Mouse (Mus musculus) kidney, adult 11 months (tissue): ENCODE measurements at regions not wholly inside any gene's neighbourhood (a gene's known extent, or its start where the extent isn't known, plus 50 kb on each side); places are given as distances from the start of the nearest gene placed in this dataset.

Experiments
- DNase-seq: peaks from one replicate; pipeline ENCODE4 v3.0.0; 2022

DNA sequence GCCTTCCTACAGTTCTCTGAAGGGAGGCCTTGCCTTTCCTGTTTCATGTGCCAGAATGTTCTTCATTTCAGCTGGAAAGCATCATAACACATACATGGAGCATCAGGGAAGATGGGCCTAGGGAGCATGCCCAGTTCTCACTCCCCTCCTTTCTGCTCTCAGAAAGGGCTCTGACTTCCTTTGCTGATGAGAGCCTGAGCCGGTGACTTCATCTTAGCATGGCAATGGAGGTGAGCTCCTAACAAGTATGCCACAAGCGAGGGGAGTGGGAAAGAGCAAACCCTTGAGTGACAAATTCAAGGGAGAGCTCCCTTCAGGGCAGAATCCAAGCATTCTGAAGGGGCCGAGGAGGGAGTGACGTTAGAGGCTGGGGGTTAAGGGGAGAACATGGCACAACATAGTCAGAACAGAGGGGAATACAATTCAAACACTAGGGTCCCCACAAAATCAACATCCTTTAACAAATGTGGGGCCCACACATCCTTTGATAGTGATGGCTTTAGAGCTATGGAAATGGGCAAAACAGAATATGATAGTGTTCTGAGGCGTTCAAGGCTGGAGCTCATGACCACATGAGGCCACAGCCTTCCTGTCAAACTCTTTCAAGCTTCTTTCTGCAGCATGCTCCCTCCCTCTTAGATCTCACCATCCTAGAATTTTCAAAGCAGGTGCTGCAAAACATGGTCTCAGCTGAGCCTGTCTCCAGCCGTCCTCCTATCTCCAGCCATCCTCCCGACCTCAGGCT is 437.4 kb upstream of the 3110018I06Rik start:
- no peak for DNase-seq

DNA sequence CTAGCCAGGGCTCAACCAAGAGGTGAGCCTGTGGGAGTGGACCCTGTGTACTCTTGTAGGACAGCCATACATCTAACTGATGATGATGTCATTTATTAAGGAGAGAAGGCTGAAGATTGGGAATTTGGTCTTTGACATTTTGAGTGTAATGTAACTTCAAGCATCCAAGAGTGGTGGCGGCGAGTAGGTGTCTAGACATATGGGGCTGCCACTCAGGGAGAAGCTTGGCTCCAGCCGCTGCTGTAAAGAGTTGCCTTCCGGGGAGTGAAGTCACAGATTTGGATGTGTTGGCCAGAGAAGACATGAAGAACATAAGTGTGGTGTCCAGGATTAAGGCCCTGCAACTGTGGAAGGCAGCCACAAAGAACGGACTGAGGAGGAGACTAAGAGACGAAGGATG is 436.3 kb upstream of the 3110018I06Rik start:
- DNase-seq = no peak

DNA sequence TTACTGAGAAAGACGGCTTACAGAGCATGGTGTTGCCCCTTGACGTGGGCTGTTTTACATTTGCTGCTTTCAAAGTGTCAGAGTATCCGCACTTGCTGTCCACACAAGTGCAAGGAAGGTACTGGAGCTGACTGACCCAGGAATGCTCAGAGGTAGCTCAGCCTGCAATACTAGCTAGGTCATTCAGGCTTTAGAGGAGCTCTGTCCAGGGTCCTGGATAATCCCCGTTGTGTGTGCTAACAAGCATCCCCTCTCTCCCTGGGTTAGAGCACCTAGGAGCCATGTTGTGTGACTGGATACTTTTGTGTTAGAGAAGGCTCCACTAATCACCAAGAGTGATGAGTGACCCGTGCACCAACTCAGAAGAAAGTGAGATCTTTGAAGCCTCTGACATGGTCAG is 431.9 kb upstream of the 3110018I06Rik start:
- DNase-seq = no peak

DNA sequence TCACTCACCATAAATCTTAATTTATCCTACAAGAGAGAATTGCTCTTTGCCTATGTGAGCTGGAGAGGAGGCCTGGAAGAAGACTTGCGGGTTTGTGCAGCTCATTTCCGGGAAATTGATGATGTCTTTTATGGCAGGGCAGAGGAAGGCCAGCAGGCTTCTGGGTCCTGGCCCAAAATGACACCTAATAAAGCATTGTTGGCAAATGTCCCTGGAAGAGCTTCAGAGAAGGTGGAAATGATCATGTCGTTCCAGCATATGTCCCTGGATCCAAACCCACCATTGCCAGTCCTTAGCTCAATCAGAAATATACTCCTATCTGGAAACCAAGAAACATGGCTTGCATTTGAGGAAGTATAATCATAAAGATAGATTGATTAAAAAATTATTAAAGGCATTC is 427.9 kb upstream of the 3110018I06Rik start:
- no peak for DNase-seq

DNA sequence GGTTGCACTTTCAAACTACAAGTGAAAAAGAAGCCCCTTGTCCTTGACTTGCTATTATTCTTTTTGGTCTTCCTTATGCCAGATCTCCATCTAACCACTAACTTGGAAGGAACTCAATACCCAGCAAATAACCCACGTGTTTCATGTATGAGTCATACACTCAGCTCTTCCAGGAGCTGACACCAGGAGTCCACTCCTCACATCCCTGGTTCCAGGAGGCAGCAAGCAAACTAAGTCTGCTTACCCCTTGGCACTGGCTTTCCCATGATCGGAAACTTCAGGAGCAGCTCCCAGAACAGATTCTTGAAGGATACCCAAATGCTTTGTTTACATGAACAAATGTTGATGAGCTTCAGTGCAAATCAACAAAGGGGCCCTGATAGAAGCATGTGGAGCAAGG is 421.1 kb upstream of the 3110018I06Rik start:
- no peak for DNase-seq

DNA sequence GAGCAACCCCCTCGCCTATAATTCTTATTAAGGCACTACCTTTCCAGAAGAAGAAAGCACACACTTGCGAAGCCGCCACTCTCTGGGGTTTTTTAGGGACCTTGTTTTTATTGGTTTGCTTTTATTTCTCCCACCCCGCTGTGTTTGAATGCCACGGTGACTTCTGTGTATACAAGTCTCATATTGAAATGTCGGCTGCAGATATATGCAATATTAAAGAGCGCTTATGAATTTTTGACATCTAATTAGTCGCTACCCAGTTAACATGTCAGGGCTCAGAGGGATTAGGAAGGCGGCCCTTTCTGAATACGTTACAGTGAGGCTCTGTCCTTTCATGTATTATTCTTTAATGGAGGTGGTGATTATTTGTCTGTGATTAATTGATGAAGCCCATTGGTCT is 405.9 kb upstream of the 3110018I06Rik start:
- DNase-seq = no peak

DNA sequence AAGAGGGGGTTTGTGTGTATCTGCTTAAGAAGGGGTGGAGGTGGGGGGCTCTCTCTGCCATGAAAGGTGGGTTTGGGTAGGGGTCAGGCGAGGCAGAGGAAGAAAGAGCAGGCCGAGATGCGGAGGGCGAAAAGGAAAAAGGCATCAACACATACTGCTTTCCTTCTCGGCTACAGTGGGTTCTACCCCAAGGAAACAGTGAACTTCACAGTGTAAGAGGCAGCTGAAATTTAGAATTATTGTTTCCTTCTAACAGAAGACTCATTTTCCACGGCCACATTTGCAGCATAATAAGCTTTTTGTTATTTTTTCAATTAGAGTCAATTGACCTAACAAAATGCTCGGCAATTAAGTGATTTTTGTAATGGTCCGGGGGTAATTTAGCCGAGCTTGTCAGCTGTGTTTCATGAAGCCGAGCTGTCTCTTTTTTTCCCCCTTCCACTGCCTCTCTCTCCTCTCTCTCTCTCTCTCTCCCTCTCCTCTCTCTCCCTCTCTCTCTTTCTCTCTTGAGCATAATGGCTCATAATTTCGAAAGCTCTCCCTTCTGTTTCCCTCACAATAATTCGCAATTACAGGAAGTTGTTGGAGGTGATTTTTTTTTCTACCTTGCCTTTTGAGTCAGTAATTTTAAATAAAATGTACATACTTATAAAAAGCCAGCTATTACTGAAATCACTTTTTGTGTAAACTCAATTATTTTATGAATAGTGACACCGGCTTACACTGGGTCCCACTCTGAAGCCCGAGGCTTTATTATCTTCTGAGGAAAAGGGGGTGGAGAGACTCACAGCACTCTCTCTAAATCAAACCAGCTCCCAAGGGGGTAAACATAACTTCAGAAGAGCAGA is 403.1 kb upstream of the 3110018I06Rik start:
- DNase-seq = no peak

DNA sequence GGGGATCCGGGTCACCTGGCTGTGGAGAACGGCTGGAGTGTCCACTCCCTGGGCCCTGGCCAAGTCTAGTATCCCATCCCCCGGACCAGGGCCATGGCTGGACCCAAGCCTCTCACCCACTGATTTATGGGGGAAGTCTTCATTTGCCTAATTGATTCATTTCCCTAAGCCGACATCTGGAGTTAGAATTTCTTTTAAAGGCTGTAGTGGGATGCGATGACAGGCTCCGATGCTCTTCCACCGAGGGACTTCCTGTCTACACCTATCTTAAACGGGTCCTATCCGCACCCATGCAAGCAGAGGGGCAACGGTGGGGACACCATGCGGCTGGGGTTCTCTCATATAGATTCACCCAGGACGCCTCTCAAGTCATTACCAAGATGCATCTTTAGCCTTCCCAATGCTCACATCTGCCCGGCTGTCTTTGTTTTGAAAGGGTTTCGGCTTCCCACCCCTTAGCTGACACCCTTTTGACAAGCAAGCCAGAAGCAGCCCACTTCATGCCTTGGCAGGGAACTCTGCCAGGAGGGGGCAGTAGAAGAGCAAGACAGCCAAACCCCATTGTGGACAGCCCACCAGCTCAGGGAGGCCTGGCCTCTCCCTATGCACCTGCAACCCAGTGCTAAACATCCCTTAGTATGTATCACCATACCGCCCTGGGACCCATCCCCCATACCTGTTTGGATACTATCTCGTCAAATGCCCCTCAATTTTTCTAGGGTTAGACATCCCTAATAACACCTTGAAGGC is 402.4 kb upstream of the 3110018I06Rik start:
- DNase-seq = no peak

DNA sequence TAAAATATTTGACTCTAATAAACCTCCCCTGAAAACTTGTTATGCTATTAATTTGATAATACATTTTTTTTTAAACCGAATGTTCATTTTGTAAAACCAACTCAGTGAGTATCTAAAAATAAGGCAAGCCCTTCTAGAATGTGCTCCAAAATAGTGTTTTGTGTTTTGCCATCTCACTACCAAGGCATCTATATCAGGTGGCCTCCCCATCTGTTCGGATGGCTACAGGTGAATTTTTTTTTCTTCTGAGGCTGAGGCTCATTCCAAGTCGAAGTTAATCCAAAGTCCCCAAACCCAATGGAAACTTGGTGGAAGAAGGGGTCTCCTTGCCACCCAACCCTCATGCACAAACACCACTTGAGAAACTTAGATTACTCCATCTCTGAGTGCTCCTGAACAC is 396.3 kb upstream of the 3110018I06Rik start:
- no peak for DNase-seq

DNA sequence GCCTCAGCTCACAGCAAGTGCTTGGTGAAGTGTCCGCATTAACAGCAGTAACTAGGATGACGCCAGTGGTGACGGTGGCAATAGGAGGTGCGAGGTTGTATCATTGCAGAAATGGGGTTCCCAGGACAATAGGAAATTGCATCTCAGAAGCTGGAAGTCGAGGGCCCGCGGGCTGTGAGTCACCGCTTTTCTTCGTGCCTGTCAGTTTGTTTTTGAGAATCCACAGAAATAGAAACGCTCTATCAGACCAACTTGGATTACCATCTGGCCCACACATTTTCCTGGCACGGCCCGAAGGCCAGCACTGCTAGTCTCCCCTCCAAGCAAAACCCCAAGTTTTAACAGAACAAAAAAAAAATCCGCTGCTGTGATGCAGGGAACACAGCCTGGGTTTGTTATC is 395.1 kb upstream of the 3110018I06Rik start:
- DNase-seq = no peak

DNA sequence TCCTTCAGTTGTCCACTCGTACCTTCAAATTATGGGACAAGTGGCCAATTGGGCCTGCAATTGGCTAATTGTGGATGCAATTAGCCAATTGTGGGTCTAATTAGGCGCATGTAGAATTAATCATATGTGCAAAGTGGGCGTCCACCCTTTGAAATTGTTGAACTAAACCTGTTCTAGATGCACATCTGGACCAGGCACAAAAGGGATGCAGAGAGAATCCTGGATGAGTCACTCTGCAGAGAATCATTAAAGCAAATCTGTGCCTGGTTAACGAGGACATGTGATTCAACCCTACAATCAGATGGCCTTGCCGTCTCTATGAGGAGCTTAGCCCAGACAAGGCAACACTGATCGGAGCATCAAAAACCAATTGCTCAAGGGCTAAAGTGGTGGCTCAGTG is 393.0 kb upstream of the 3110018I06Rik start:
- DNase-seq = no peak

DNA sequence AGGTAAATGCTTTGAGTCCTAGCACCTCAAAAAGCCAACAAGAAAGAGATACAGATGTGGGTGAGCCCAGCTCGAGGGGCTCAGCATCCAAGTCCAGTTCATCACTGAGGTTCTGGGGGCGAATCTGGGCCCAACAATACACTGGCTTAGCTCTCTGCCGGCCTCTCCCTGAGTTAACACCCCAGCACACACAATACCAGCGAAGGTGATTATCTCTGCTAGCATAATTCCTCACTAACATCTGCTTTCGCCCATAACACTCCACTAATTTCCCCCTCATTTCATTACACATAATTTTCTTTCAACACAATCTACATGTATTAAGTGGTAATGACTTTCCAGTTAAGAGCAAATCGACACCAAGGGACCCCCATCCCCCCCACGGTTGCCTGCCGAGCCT is 383.9 kb upstream of the 3110018I06Rik start:
- no peak for DNase-seq

DNA sequence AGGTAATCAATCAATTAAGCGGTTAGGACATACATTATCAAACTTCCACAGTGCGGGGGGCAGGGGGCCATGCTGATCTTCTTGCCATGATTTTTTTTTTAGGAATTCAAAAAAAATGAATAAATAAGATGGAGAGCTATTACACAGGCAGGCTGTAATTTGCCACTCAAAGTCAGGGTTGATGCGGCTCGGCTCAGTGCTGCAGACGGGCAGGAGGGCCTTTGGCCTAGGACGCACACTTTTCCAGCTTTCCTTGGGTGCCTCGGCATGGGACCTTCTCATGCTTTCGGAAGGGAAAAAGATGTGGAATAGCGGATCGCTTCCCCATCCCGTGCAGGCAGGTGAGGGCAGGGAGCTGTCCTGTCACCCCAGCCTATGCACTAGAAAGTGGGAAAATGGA is 383.4 kb upstream of the 3110018I06Rik start:
- no peak for DNase-seq

DNA sequence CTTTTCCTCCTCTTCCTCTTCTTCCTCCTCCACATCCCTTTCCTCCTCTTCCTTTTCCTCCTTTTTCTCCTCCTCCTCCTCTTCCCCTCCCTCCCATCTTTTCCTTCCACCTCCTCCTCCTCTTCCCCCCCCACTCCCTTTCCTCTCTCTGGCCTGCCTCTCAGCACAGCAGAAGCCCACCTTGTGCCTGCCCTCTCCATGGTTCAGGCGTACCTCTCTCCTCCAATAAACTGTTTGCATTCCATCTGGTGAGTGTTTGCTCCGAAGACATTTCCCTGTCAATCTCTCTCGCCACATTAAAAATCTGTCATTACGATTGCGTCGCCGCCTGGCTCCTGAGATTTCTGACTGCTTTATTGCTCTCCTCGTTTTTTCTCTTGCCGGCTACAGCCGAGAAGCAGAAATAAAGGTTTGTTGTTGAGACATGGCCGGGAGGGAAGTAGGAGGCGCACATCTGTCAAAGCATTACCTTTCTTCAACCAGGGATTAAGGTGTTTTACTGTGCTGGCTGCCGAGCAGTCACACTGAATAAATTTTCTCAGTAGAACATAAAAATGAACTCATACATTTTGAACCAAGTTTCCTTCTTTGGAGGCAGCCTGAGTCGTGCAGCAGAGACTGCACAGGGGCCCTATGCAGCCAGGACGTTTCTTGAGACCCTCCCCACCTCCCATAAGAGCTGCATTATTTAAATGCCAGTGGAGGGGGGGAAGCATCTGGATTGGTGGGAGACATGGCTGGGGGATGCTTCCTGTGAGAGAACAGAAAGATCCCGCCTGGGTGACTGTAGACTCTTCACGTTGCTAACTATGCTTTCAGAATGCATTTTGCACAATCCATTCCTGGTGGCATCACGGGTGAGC is 376.3 kb upstream of the 3110018I06Rik start:
- no peak for DNase-seq

DNA sequence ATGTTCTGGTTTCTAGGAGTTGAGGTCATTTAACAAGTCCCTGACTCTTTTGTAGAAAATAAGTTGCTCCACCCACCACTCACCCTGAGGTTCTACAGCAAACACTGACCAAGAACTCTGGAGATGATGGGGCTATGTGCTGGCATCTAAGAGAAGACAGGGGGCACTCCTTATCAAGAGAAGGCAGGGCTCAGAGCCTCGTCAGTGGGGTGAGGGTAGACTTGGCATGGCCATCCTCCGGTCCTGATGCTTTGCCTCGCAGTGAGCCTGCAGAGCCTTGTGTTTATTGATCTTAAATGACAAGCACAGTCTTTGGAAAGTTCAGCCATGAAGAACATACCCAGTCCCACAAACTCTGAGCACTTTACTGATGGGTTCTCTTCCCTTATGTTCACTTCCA is 370.1 kb upstream of the 3110018I06Rik start:
- DNase-seq = no peak

DNA sequence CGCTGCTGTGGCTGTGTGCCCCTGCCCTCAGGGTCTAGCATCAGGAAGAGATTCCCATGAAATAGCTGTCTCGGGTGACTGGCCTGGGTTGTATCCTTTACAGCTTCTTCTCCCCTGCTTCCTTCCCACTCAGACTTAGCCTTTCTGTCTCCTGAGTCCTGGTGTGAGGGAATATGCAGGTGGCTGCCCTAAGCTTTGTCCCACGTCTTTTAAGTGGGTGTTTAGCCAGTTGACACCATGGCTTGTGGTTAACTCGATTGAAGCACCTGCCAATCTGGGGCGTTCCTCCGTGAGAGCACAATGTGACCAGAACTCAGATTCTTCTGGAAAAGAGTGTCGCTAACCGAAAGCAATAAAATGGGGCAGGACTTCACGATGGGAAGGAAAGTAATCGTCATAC is 369.4 kb upstream of the 3110018I06Rik start:
- no peak for DNase-seq

DNA sequence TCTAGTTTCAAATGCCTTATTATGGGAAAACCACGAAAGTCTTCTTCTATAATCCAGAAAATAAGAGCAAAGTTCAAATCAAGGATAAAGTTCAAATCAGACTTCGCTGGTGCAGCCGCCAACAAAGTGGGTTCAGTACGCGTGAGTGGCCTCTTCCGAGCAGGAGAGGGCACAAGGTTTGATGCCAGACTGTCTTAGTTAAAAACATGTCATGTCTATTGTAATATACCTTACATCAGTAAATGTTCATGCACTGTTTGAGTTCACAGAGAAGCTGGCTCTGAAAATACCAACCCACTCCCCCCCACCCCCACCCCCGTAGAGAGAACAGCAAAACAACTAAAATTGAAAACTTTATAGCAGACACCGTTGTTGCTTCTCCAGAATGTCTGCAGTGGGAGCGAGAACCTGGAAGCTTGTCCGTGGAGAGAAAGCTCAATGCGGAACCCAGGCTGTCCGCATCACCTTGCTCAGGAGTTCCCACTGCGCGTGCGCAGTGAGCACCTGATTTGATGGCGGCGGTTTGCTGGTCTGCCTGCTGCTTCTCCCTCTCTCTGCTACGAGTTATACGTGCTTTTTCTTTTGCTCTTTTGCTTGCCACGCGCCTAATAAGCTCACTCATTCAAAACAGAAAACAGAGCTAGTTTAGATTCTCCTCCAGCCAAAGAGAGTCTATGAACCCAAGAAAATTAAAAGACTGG is 367.8 kb upstream of the 3110018I06Rik start:
- DNase-seq = no peak

DNA sequence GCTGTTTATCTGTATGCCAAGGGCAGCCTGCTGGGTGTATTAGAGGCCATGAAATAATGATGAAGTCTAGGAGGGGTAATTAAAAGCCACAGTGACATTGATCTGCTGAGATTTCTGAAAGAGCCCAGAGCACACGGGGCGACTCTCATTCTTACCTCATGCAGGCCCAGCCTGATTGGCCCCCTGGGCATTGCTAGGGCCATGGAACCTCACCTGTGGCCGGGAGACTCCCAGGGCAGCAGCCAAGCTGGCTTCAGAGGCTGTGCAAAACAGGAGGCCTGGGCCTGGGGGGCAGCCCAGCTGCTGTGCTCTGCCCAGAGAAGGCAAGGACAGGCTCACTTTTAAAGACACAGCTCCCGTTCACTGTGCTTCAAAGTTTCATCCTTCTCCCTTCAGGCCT is 366.4 kb upstream of the 3110018I06Rik start:
- DNase-seq = no peak

DNA sequence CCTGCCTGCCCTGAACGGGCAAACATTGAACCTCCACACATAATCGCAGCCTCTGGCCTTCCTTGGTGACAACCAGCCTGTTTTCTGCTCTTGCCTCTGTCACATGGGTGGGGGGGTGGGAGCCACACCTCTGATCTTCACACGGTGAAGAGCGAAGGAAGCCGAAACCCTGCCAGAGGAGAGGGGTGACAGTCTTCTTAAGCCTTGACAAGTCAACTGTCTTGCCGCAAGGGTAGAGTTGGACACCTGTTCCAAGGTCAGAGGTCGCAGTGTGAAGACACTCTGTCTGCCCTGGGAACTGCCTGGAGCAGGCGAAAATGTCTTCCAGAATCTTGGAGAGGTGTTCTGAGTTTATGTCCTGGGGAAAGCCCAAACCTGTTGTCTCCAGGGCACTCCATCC is 364.8 kb upstream of the 3110018I06Rik start:
- no peak for DNase-seq

DNA sequence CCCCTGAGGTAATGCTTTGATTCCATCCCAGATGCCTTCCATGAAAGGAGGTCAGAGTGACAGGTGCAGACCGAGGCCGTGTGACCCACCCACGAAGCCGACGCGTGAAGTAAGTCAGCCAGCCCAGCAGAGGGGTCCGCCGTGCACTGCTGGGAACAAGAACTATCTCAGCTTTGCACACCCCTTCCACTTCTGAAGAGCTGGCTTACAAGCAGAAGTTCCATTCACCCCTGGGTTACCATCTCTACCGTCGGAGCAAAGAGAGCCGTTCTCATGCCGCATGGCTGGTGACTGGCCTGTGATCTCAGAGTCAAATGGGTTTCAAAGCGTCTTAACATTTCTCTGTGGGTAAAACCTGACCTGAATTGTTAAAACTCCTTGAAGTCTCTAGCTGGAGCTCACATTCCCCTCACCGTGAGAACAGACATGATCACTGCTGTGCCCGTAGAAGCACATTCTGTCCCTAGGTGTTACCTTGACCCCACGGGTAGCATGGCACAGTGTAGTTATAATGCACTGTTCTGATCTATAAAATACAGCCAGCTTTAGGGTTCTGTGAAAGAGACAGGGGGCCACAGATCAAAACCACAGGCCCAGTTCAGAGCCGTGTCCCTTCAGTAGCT is 364.1 kb upstream of the 3110018I06Rik start:
- no peak for DNase-seq

DNA sequence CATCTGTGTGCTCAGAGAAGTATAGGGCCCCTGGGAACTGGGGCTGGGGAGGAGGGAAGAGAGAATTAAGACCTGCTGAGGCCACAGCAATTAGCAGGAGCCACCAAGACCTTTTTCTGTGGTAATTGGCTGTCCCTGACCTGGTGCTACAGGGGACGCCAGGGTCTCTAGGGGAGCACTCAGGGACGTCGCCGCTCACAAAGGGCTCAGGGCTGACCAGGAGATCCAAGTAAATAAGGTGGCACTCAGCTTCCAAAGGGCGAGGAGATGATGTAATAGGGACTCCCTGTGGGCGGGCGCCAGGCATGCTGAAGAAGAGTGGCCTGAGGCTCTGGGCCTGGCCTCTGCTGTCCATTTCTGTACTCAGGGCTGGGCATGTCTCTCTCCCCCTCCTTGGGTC is 363.2 kb upstream of the 3110018I06Rik start:
- DNase-seq = no peak

DNA sequence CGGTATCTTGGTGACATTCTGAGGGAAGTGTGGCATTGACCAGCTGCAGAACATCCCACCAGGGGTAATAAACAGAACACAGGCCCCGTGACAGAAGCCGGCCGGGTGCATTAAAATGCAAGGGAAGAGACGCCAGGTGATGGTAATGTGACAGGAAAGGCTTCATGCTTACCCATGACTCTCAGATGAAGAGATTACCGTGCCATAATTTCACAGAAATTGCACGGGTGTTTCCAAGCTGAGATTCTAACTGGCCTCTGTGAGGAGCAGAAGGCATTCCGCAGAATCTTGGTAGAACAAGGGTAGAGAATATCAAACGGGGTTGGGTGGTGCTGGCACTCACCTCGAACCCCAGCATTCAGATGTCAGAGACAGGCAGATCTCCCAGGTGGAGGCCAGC is 362.4 kb upstream of the 3110018I06Rik start:
- no peak for DNase-seq
